Mouse (Mus musculus) cerebellum, adult 11-12 months (tissue): Measurements from ENCODE around the gene Cxcl10.

ENCODE experiments used
- DNase-seq: peaks from one replicate; pipeline ENCODE4 v3.0.0; 2022

Gene Cxcl10

DNA sequence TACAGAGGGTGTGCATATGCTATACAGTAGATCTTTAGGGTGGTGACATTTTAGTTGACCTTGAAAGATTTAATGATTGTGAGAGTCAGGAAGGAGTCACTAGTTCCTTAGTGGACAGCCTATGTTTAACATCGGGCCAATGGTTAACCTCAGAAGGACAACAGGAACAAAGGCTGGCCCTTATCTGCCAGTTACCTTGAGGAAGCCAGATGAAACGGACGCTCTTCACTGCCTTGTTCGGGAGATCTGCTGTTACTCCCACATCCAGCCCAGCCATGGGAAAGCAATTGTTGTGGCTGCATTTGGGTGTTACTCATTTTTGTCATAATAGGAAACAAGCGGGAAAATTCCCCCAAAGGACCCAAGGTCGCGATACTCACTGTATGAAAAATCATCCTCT, 34.9 kb downstream of the Cxcl10 start:
- DNase-seq = no peak

DNA sequence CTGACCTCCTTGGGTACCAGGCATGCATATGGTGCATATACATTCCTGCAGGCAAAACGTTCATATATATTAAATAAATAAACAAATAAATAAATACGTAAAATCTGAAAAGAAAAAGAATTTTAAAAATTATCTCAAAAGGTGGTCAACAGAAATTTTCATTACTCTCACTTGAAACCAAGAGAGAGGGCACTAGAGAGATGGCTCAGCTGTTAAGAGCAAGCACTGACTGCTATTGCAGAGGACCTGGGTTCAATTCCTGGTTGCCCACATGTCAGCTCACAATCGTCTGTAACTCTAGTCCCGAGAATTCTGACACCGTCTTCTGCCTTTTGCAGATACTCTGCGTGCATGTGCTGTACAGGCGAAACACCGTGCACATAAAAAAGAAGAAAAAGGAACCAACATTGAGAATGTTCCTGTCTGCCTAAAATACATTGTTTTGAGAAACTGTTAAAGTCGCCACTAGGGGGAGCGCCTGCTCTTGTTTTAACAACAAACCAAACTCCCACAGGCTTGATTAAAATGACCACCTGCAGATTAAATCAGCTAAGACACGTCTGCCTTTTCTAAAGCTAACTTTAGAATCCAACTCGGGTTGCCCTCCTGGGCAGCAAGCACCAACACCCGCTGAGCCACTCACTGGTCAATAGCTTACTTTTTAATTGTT, 36.5 kb downstream of the Cxcl10 start:
- DNase-seq = peak; percentile 72

DNA sequence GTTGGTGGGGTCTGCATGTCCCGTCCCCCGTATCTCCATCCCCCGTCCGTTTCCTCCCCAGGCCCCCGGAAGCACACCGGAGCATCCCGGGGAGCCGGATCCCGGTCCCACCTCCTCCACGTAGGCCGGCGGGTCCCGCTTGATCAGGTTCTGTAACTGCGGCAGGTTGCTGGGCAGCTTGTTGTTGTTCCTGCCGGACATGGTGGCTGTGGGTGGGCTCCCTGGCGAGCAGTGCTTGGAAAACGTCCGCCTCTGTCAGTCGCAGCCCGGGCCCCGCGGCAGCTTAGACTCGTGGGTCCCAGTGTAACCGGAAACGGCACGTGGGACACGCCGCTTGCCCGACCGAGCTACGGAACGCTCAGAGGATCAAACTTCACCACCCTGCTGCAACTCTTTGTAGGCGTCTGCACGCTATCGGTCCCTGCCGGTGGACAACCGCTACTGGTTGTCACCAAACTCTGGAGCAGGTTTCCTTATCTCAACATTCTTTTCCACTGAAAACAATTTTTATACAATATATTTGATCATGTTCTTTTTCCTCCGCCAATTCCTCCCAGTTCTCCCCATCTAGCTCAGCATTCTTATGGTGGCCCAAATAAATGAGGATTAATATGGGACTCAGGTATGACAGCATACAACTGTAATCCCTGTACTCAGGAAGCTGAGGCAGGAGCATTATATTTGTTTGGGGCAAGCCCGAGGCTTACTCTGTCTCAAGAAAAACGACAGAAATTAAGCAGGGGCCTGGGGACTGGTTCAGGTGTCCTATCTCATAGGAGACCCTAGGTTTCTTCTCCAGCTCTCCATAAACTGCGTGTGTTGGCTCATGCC, 38.8 kb downstream of the Cxcl10 start, which contains the start of gene Sdad1:
Gene Sdad1, minus strand, starts transcription at position 799 of the 831 bp plus-strand sequence.
- DNase-seq = peak; percentile 92

DNA sequence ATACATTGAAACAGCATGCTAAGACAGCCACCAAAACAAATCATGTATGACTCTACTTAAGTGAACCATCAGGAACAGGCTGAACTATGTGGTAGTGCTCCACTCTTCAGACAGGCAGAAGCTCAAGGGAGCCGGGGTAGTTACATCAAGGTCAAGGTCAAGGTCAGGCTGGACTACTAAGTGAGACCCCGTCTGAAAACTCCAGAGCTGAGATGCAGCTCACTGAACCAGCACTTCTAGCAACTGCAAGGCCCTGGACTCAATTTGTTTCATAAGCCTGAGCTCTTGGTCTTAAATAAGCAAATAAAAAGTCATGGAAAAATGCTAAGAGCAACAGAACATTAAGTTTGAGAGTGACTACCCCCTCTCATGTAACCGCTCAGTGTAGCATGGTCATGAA, 44.4 kb downstream of the Cxcl10 start:
- no peak for DNase-seq

DNA sequence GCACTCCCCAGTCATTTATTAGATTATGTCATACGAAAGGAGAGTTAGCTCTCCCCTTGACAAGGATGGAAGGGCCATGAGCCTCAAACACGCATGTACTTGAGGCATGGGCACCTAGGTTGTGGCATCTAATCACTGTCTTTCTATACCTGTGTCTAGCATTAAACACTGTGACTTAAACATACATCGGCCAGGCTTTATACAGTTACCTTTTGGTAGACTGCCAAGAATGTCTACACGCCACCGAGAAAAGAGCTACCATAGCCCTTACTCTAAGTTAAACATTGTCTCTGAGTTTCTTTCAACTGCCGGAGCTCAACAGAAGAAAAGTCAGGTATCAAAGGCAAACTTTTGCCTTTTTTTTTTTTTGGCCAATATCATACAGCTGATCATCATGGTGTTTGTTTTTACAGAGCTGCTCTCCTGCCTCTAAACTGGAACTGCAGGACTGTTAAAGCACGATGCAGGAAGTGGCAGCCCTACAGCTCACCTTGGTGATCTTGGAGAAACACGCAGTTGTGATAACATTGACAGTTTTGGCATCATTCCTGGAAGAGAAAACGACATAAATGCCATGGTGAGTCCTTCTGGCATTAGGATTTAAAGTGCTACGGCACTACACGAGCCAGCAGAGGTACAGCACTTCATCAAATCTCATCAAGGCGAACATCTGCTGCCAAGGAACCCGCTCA, 46.4 kb downstream of the Cxcl10 start:
- no peak for DNase-seq
